Mouse (Mus musculus) heart, embryonic 12.5 days (tissue): ENCODE results near the gene Pla2g15. TPM values are rescaled to one million over a fixed set of nuclear protein-coding genes. Genes with fewer than 3 reads are reported as not detected.
"Not testable (repeated sequence)": the region's sequence is repeated elsewhere in the genome, so short reads cannot be mapped to it uniquely, and the experiment has no call there.

Experiments
- ATAC-seq: fragments of 200-750 bp; cut with Nextera tagmentation; 2 replicates; pipeline ENCODE4 v1.8.0; 2017; ENCODE audit warnings: moderate TSS enrichment, moderate library complexity; ENCODE audit not compliant: insufficient number of reproducible peaks, low FRiP score
- H3K27ac ChIP-seq: fragments of 300-500 bp; sonication (generic); 2 replicates; pipeline ENCODE4 v1.5.1; 2016; ENCODE audit warnings: mild to moderate bottlenecking, moderate library complexity; ENCODE audit not compliant: poor library complexity, severe bottlenecking
- H3K27me3 ChIP-seq: fragments of 300-500 bp; sonication (generic); replicated peaks from 2 replicates; pipeline ENCODE4 v1.6.1; 2016; ENCODE audit warnings: mild to moderate bottlenecking, moderate library complexity
- H3K36me3 ChIP-seq: fragments of 300-500 bp; sonication (generic); 2 replicates; pipeline ENCODE4 v1.6.1; 2016; ENCODE audit warnings: mild to moderate bottlenecking, moderate library complexity
- H3K4me1 ChIP-seq: fragments of 300-500 bp; sonication (generic); replicated peaks from 2 replicates; pipeline ENCODE4 v1.6.1; 2016; ENCODE audit warnings: mild to moderate bottlenecking
- H3K4me2 ChIP-seq: fragments of 300-500 bp; sonication (generic); 2 replicates; pipeline ENCODE4 v1.6.1; 2016; ENCODE audit warnings: mild to moderate bottlenecking, moderate library complexity
- H3K4me3 ChIP-seq: fragments of 300-500 bp; sonication (generic); 2 replicates; pipeline ENCODE4 v1.5.1; 2016; ENCODE audit warnings: mild to moderate bottlenecking
- H3K9ac ChIP-seq: fragments of 300-500 bp; sonication (generic); 2 replicates; pipeline ENCODE4 v1.6.1; 2016; ENCODE audit warnings: mild to moderate bottlenecking, moderate library complexity
- H3K9me3 ChIP-seq: fragments of 300-500 bp; sonication (generic); replicated peaks from 2 replicates; pipeline ENCODE4 v1.6.1; 2016; ENCODE audit warnings: mild to moderate bottlenecking, moderate library complexity
- WGBS: fragments of 180-500 bp; shearing (Covaris S2); methylation state at CpG from one replicate; pipeline ENCODE4 v1.1.7; 2016; 5-methylcytosine and 5-hydroxymethylcytosine counted together
- polyA plus RNA-seq: library from polyadenylated mRNA; unstranded; fragments of >200 nt; fragmentation: Nextera tagmentation; extraction: Ambion mirVana; gene quantifications from 2 replicates; pipeline ENCODE4 v1.2.1, GENCODE M21; 2016

Pla2g15 gene
- polyA plus RNA-seq, 1 experiment from 2014 or later, result 10.5 TPM

- Histone ChIP-seq H3K27ac (no peak overlapping the region), H3K9ac (no peak overlapping the region)
Observed at GRCm38 (mm10) chr8:106194062-106194461, 43.9 kb downstream of the Pla2g15 start.

GRCm38 (mm10) chr8:106198741-106199140 is 48.5 kb downstream of the Pla2g15 start:
- Histone ChIP-seq H3K36me3 (peaks cover 72% of the 10 kb centered on the region), H3K9me3 (no peaks in the 10 kb centered on the region), H3K9ac (no peak overlapping the region), H3K4me2 (no peak overlapping the region), H3K4me3 (no peak overlapping the region), H3K4me1 (no peaks in the 10 kb centered on the region), H3K27me3 (no peaks in the 10 kb centered on the region), H3K27ac (no peak overlapping the region)
- 5% methylated on average over 1 of the region's 1 CpGs for WGBS
- ATAC-seq, result no peak

More at GRCm38 (mm10) chr8:106194062-106194461, 43.9 kb downstream of the Pla2g15 start:
- ATAC-seq, result no peak
- Histone ChIP-seq H3K4me2 (no peak overlapping the region), H3K27me3 (no peaks in the 10 kb centered on the region), H3K9me3 (no peaks in the 10 kb centered on the region), H3K4me1 (peaks cover 10% of the 10 kb centered on the region; the same call in 1 of the 2 replicates), H3K36me3 (peaks cover 59% of the 10 kb centered on the region), H3K4me3 (no peak overlapping the region)
- 44% methylated on average over 5 of the region's 5 CpGs for WGBS

- H3K27me3 ChIP-seq, H3K9me3 ChIP-seq, H3K4me1 ChIP-seq, ATAC-seq, H3K9ac ChIP-seq, H3K4me3 ChIP-seq, H3K27ac ChIP-seq, H3K4me2 ChIP-seq: not testable (repeated sequence)
- WGBS, result 79% methylated on average over 3 of the region's 3 CpGs
- H3K36me3 ChIP-seq, result peaks cover 76% of the 10 kb centered on the region
Observed at GRCm38 (mm10) chr8:106199596-106199995, 49.4 kb downstream of the Pla2g15 start.

DNA sequence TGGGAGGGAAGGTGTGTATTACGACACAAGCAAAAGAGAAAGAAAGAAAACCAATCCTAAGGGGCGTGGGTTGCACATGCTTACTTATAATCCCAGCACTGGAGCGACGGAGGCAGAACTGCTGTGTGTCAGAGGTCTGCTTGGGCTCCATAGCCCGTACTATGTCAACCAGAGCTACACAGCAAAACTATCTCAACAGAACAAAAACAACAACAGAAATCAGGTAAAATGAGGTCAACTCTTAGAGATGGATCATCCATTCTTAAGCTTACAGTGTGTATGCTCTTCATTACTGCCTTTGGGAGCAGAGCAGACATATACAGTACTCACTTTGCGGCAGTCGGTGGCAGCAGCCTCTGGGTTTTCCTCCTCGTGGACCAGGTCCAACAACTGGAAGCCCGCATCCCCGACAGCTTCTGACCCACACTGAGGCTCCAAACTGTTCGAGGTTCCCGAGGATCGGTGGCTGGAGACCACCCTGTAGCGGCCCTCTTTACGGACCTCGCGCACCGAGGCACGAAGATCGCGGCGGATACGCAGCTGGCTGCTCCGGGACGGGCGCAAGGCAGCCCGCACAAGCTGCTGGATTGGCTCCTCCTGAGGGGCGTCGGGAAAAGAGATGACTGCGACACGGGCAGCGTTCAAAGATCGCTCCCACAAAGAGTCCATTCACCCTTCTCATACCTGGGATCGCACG is 60.0 kb downstream of the Pla2g15 start:
- Histone ChIP-seq H3K9ac (peak overlapping the region; percentile 85), H3K4me3 (peak overlapping the region; percentile 79), H3K4me2 (peak overlapping the region; percentile 84), H3K27me3 (no peaks in the 10 kb centered on the region), H3K4me1 (peaks cover 8% of the 10 kb centered on the region), H3K9me3 (no peaks in the 10 kb centered on the region), H3K36me3 (peaks cover 55% of the 10 kb centered on the region), H3K27ac (peak overlapping the region; percentile 89)
- peak; percentile 56 for ATAC-seq
- WGBS, result 1% methylated on average over 35 of the region's 35 CpGs

DNA sequence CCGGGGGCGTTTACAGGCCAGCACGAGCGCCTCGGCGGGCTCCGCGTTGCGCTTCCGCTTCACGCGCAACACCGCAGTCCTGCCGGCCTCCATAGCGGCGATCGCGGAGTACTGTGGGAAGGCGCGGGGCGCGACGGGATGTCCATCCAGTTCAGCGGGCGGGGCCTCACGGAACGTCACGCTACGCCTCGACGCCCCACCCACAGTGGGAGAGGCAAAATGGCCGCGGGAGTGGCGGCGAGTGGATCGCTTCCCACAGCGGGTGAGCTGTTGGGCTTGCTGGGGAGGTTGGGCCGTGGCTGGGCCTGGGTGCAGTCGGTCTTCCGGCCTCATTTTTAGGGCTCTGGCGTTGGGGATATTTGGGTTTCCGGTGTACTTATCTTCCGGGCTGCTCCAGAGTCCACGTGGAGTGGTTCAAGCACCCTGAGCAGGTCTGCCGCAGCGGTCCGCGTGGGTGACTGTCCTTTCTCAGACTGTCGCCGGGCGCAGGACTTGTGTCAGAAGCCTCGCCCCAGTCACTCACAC is 60.7 kb downstream of the Pla2g15 start, which contains the start of the genes Slc7a6os and Prmt7:
TSS of gene Slc7a6os (minus strand) at position 115 of the 525 bp plus-strand sequence.
TSS of gene Prmt7 (plus strand) at position 116 of the 525 bp plus-strand sequence.
- Histone ChIP-seq H3K9ac (peak within 1 kb of the TSS; percentile 85), H3K4me1 (peaks cover 8% of the 10 kb centered on the region), H3K27ac (peak within 1 kb of the TSS; percentile 89), H3K36me3 (peaks cover 55% of the 10 kb centered on the region), H3K9me3 (no peaks in the 10 kb centered on the region), H3K4me2 (peak within 1 kb of the TSS; percentile 84), H3K4me3 (peak within 1 kb of the TSS; percentile 79), H3K27me3 (no peaks in the 10 kb centered on the region)
- WGBS, result under 1% methylated on average over 52 of the region's 52 CpGs
- ATAC-seq, result peak; percentile 99

DNA sequence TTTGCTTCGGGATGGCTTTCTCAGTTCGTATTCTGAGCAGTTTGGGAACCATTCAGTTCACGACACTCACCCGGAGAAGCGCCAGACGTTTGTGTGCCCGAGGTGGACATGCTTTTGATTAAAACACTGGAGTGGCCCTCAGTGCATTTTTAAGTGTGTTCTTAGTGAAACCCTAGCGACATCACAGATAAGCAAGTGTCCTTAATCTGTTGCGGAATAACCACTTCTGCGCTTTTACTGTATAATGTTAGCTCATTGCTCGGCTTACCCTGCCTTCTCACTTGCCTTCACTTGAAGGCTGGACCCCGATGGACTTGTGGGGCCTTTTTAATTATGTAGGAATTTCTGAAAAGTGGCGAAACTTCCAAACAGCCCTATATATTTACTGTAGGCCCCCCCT is 61.2 kb downstream of the Pla2g15 start:
- Histone ChIP-seq H3K9me3 (no peaks in the 10 kb centered on the region), H3K27me3 (no peaks in the 10 kb centered on the region), H3K36me3 (peaks cover 58% of the 10 kb centered on the region), H3K4me3 (peak overlapping the region; percentile 79), H3K4me2 (peak overlapping the region; percentile 84), H3K27ac (peak overlapping the region; percentile 69), H3K4me1 (peaks cover 8% of the 10 kb centered on the region), H3K9ac (peak overlapping the region; percentile 85)
- WGBS, result 5% methylated on average over 13 of the region's 13 CpGs
- ATAC-seq, result no peak

GRCm38 (mm10) chr8:106213959-106214358 is 63.8 kb downstream of the Pla2g15 start:
- Histone ChIP-seq H3K4me3 (no peak overlapping the region), H3K4me1 (peaks cover 8% of the 10 kb centered on the region), H3K27me3 (no peaks in the 10 kb centered on the region), H3K27ac (no peak overlapping the region), H3K4me2 (no peak overlapping the region), H3K36me3 (peaks cover 59% of the 10 kb centered on the region), H3K9ac (no peak overlapping the region), H3K9me3 (no peaks in the 10 kb centered on the region)
- WGBS, result 83% methylated on average over 3 of the region's 3 CpGs
- ATAC-seq, result no peak

Other genes starting within 250 kb of the Pla2g15 start
- gene Pskh1, start 250.0 kb upstream of the Pla2g15 start, polyA plus RNA-seq, result 27.1 and 27.4 TPM in 2 replicates
- gene Ctrl, start 216.5 kb upstream of the Pla2g15 start, polyA plus RNA-seq, result 0.73 and 1.1 TPM in 2 replicates
- gene Psmb10, start 212.0 kb upstream of the Pla2g15 start, polyA plus RNA-seq, result 45.2 and 49.1 TPM in 2 replicates
- 2.0 and 2.3 TPM in 2 replicates for gene Lcat, start 207.0 kb upstream of the Pla2g15 start, polyA plus RNA-seq
- gene Slc12a4, start 184.3 kb upstream of the Pla2g15 start, polyA plus RNA-seq, result 57.5 and 58.3 TPM in 2 replicates
- not detected in 2 replicates for gene Dpep3, start 171.0 kb upstream of the Pla2g15 start, polyA plus RNA-seq
- gene Dus2, start 159.1 kb upstream of the Pla2g15 start, polyA plus RNA-seq, result 15.2 TPM in 2 replicates
- gene Dpep2nb, start 144.4 kb upstream of the Pla2g15 start, polyA plus RNA-seq, result 0.17 TPM in 1 of 2 replicates, not detected in the other
- 12.7 and 13.7 TPM in 2 replicates for gene Ddx28, start 138.5 kb upstream of the Pla2g15 start, polyA plus RNA-seq
- 4.6 and 5.3 TPM in 2 replicates for gene Nfatc3, start 91.6 kb upstream of the Pla2g15 start, polyA plus RNA-seq
- 0.77 and 0.85 TPM in 2 replicates for gene Esrp2, start 13.4 kb upstream of the Pla2g15 start, polyA plus RNA-seq
- gene Slc7a6, start 18.5 kb downstream of the Pla2g15 start, polyA plus RNA-seq, result 35.4 and 36.5 TPM in 2 replicates
- 22.6 and 22.9 TPM in 2 replicates for gene Slc7a6os, start 60.5 kb downstream of the Pla2g15 start, polyA plus RNA-seq
- 35.5 and 38.2 TPM in 2 replicates for gene Prmt7, start 60.5 kb downstream of the Pla2g15 start, polyA plus RNA-seq
- 2.5 and 2.8 TPM in 2 replicates for gene Smpd3, start 187.6 kb downstream of the Pla2g15 start, polyA plus RNA-seq